8 mouse cellular contexts compared by ENCODE assay signal in the genomic region with DNA sequence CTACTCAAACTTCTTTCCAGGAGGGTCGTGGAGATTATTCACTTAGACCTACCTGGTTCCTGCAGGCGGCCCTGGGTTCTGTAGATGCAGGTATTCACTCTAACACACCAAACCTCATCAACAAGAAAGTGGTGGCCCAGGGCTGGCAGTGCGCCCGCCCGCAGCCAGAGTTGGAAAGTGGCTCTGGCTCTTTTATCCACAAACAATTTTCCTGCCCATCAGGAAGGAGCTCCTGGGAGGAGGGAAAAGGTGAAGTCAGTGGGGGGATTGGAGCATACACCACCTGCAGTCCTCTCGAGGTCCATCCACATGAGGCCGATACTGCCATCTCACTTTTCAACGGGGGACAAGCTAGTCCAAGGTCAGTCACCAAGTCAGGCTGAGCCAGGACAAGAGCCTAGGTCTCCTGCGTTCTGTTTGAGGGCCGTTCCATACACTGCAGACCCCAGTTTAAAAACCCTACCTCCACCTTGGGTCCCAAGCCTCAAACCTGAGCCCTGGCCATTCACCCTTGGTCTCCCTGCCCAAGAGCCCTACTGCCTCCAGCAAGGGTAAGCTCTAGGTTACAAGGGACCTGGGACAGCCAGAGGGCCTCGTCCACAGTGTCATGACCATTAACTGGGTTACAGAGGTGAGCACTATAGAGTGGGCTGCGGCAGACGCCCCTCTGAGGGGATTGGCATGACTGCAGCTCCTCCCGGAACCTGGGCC. TPM values are rescaled to one million over a fixed set of nuclear protein-coding genes. Genes with fewer than 3 reads are reported as not detected.
DNase-seq lines count a peak whose midpoint lies in the region; ATAC-seq and TF ChIP-seq lines count a peak whose summit lies in the region.

No protein-coding gene starts in this region.

- no peak for DNase-seq in cerebellum, postnatal 4 days (ENCODE audit: low spot score in 2 of 2)
- no peak for DNase-seq in ES-E14 (ENCODE audit: low read depth, low spot score)
- DNase-seq in forebrain, embryonic 11.5 days (ENCODE audit: low spot score), result no peak
- DNase-seq in limb, embryonic 14.5 days (ENCODE audit: low spot score), result no peak
- DNase-seq in right cerebral cortex, postnatal 14 days, result no peak
- no peak for DNase-seq in adrenal gland, postnatal 36 days

- 45% methylated on average over 14 of the region's 14 CpGs for WGBS in forebrain, embryonic 11.5 days
- 48% methylated on average over 14 of the region's 14 CpGs for WGBS in limb, embryonic 14.5 days
- 39% methylated on average over 14 of the region's 14 CpGs for WGBS in stomach, embryonic 14.5 days

- peak overlapping the region; percentile 89 for H3K9ac ChIP-seq in ES-E14 (ENCODE audit: insufficient read depth, low read depth, low read length, poor library complexity, severe bottlenecking)
- H3K9ac ChIP-seq in forebrain, embryonic 11.5 days (ENCODE audit: low read length), result peak overlapping the region; percentile 88
- H3K9ac ChIP-seq in limb, embryonic 14.5 days (ENCODE audit: low read depth, low read length, severe bottlenecking), result peak overlapping the region; percentile 83
- H3K9ac ChIP-seq in stomach, embryonic 14.5 days (replicated peaks; ENCODE audit: low read depth, low read length), result peak overlapping the region; percentile 72

- peak overlapping the region; percentile 91 to 96 for H3K4me3 ChIP-seq in ES-E14 (ENCODE audit: insufficient read depth in 1 of 2, low read depth in 1 of 2, low read length in 2 of 2, poor library complexity in 1 of 2, severe bottlenecking in 1 of 2)
- peak overlapping the region; percentile 86 for H3K4me3 ChIP-seq in forebrain, embryonic 11.5 days (ENCODE audit: low read depth, low read length)
- H3K4me3 ChIP-seq in limb, embryonic 14.5 days (replicated peaks; ENCODE audit: low read length), result peak overlapping the region; percentile 87
- peak overlapping the region; percentile 85 for H3K4me3 ChIP-seq in stomach, embryonic 14.5 days (ENCODE audit: low read depth, low read length)

- H3K27me3 ChIP-seq in forebrain, embryonic 11.5 days (ENCODE audit: control insufficient read depth, insufficient read depth, low read length), result no peaks in the 10 kb centered on the region
- H3K27me3 ChIP-seq in limb, embryonic 14.5 days (ENCODE audit: control insufficient read depth, insufficient read depth, low read length), result no peaks in the 10 kb centered on the region
- H3K27me3 ChIP-seq in stomach, embryonic 14.5 days (ENCODE audit: control insufficient read depth, insufficient read depth, low read length), result no peaks in the 10 kb centered on the region

- H3K9me3 ChIP-seq in ES-E14 (ENCODE audit: control insufficient read depth, insufficient read depth, low read depth, low read length), result no peaks in the 10 kb centered on the region
- H3K9me3 ChIP-seq in forebrain, embryonic 11.5 days (ENCODE audit: control insufficient read depth, low read length), result no peaks in the 10 kb centered on the region
- H3K9me3 ChIP-seq in limb, embryonic 14.5 days (ENCODE audit: control insufficient read depth, low read length), result no peaks in the 10 kb centered on the region
- no peaks in the 10 kb centered on the region for H3K9me3 ChIP-seq in stomach, embryonic 14.5 days (ENCODE audit: control insufficient read depth, low read depth, low read length)

- H3K27ac ChIP-seq in ES-E14 (ENCODE audit: insufficient read depth, low read depth, low read length, poor library complexity, severe bottlenecking), result no peak overlapping the region
- H3K27ac ChIP-seq in forebrain, embryonic 11.5 days (ENCODE audit: low read depth, low read length), result no peak overlapping the region
- no peak overlapping the region for H3K27ac ChIP-seq in limb, embryonic 14.5 days (replicated peaks; ENCODE audit: low read depth, low read length)
- H3K27ac ChIP-seq in stomach, embryonic 14.5 days (ENCODE audit: low read length), result no peak overlapping the region; the same call in 1 of the 2 replicates

- ATAC-seq in cerebellum, adult (ENCODE audit: insufficient number of reproducible peaks, low FRiP score, low TSS enrichment), result 0 out of 2 replicates have a peak, but pooled peaks have one; percentile 14
- ATAC-seq in forebrain, embryonic 11.5 days (replicated peaks; ENCODE audit: low FRiP score), result no peak; the same call in 1 of the 2 replicates
- no peak for ATAC-seq in limb, embryonic 14.5 days (ENCODE audit: low FRiP score, low read depth)
- no peak for ATAC-seq in stomach, embryonic 14.5 days (ENCODE audit: insufficient number of reproducible peaks, insufficient read depth, low FRiP score, low read depth)

- no peak for TF ChIP-seq POLR2A in limb, embryonic 14.5 days (IDR thresholded peaks at IDR 0.05; ENCODE audit: borderline replicate concordance, extremely low read depth, insufficient read depth, insufficient read length)

- peaks cover 3 to 7% of the 10 kb centered on the region in 2 experiments; a peak in 2 of 4 replicates for H3K4me1 ChIP-seq in ES-E14 (ENCODE audit: control insufficient read depth in 2 of 2, insufficient read depth in 2 of 2, low read length in 2 of 2, poor library complexity in 1 of 2)
- peaks cover 3% of the 10 kb centered on the region; the same call in 1 of the 2 replicates for H3K4me1 ChIP-seq in forebrain, embryonic 11.5 days (replicated peaks; ENCODE audit: control insufficient read depth, insufficient read depth, low read length)
- H3K4me1 ChIP-seq in limb, embryonic 14.5 days (ENCODE audit: control insufficient read depth, insufficient read depth, low read length), result peaks cover 8% of the 10 kb centered on the region; the same call in 1 of the 2 replicates
- no peaks in the 10 kb centered on the region for H3K4me1 ChIP-seq in stomach, embryonic 14.5 days (ENCODE audit: control insufficient read depth, insufficient read depth, low read length)

- H3K36me3 ChIP-seq in ES-E14 (ENCODE audit: control insufficient read depth, insufficient read depth, low read length, poor library complexity, severe bottlenecking), result peaks cover 29% of the 10 kb centered on the region; the same call in 1 of the 2 replicates
- no peaks in the 10 kb centered on the region; the same call in 1 of the 2 replicates for H3K36me3 ChIP-seq in forebrain, embryonic 11.5 days (ENCODE audit: control insufficient read depth, insufficient read depth, low read length)
- peaks cover 27% of the 10 kb centered on the region for H3K36me3 ChIP-seq in limb, embryonic 14.5 days (ENCODE audit: control insufficient read depth, insufficient read depth, low read length)
- peaks cover 17% of the 10 kb centered on the region for H3K36me3 ChIP-seq in stomach, embryonic 14.5 days (ENCODE audit: control insufficient read depth, insufficient read depth, low read length)

- in situ Hi-C loops in ES-E14 (cut with MboI; ENCODE audit: low sequenced_read_pairs in 2 of 2, unreplicated experiment in 2 of 2), result no loop called here

- H3K4me2 ChIP-seq in forebrain, embryonic 11.5 days (ENCODE audit: low read depth, low read length, severe bottlenecking), result peak overlapping the region; percentile 95
- peak overlapping the region; percentile 79 for H3K4me2 ChIP-seq in limb, embryonic 14.5 days (replicated peaks; ENCODE audit: low read depth, low read length, severe bottlenecking)
- H3K4me2 ChIP-seq in stomach, embryonic 14.5 days (replicated peaks; ENCODE audit: low read depth, low read length), result peak overlapping the region; percentile 96

TF ChIP-seq in ES-E14, 5 proteins besides CTCF, POLR2A, EP300 and RAD21:
- TF ChIP-seq ZNF384 (IDR thresholded peaks at IDR 0.05; ENCODE audit: low read depth, low read length), result no peak
- TF ChIP-seq CHD2 (IDR thresholded peaks at IDR 0.05; ENCODE audit: low read depth, low read length), result no peak
- TF ChIP-seq MAFK (IDR thresholded peaks at IDR 0.05; ENCODE audit: insufficient read depth, low read depth, low read length), result no peak
- no peak for TF ChIP-seq ZC3H11A (IDR thresholded peaks at IDR 0.05; ENCODE audit: borderline replicate concordance, low read depth, low read length)
- TF ChIP-seq HCFC1 (IDR thresholded peaks at IDR 0.05; ENCODE audit: borderline replicate concordance, insufficient read depth, low read length), result no peak
TF ChIP-seq in ES-E14: peak in this region for 0.

RNA-seq across cellular contexts. Expression of a gene that starts 0.8 kb away (rescaled TPM):
- 12.4 and 13.1 TPM in 2 replicates for total RNA-seq in ES-E14 (2012; rRNA removed)
- 16.9 and 18.9 TPM in 2 replicates for polyA plus RNA-seq in forebrain, embryonic 11.5 days (2014; fragmentation: Nextera tagmentation; extraction: Ambion mirVana)
- 15.6 and 21.6 TPM in 2 replicates for polyA plus RNA-seq in limb, embryonic 14.5 days (2012; rRNA removed)
- polyA plus RNA-seq in limb, embryonic 14.5 days (2014; fragmentation: Nextera tagmentation; extraction: Ambion mirVana), result 11.7 and 12.5 TPM in 2 replicates
- polyA plus RNA-seq in stomach, embryonic 14.5 days (2014; fragmentation: Nextera tagmentation; extraction: Ambion mirVana), result 10.3 and 10.4 TPM in 2 replicates
- 10 to 100 TPM; 25.6 to 39.4 TPM for total RNA-seq in adrenal gland, postnatal 36 days (2021)
